In genomic region chr9:79977549-79977971, GRCm38 (mm10) we compare ENCODE assay signal across 8 mouse cellular contexts. TPM values are rescaled to one million over a fixed set of nuclear protein-coding genes. Genes with fewer than 3 reads are reported as not detected.
A peak's percentile ranks its signal among the peaks of the same experiment; 100 is the strongest.
DNase-seq lines count a peak whose midpoint lies in the region; ATAC-seq and TF ChIP-seq lines count a peak whose summit lies in the region.

No protein-coding gene starts in this region.

- no peak overlapping the region for H3K27ac ChIP-seq in thymus, adult 2 months (ENCODE audit: control insufficient read depth, insufficient read depth, low read length)
- peak overlapping the region; percentile 97 for H3K27ac ChIP-seq in gastrocnemius, adult 2 months
- peak overlapping the region; percentile 20; the same call in 1 of the 2 replicates for H3K27ac ChIP-seq in hindbrain, embryonic 13.5 days

- no peaks in the 10 kb centered on the region for H3K9me3 ChIP-seq in hindbrain, embryonic 13.5 days
- no peaks in the 10 kb centered on the region for H3K9me3 ChIP-seq in megakaryocyte, embryonic 14.5 days

- ATAC-seq in hindbrain, embryonic 13.5 days (ENCODE audit: low FRiP score): no peak
- no peak for ATAC-seq in monocyte, adult 5-6 weeks (replicated peaks; ENCODE audit: insufficient number of reproducible peaks, low FRiP score, low TSS enrichment, poor library complexity, severe bottlenecking)

- TF ChIP-seq POLR2A in thymus, adult 2 months (IDR thresholded peaks at IDR 0.05; ENCODE audit: control insufficient read depth, extremely low read depth, insufficient read depth, low read length, poor library complexity): no peak

- no peak overlapping the region for H3K4me3 ChIP-seq in thymus, adult 2 months (ENCODE audit: control insufficient read depth, insufficient read depth, low read length)
- peak overlapping the region; percentile 84 for H3K4me3 ChIP-seq in gastrocnemius, adult 2 months
- peak overlapping the region; percentile 19 for H3K4me3 ChIP-seq in hindbrain, embryonic 13.5 days
- peak overlapping the region; percentile 88 for H3K4me3 ChIP-seq in megakaryocyte, embryonic 14.5 days (replicated peaks)

- intact Hi-C loops in gastrocnemius, adult 2 months (cut with DNase I): loop anchor here (5.0 kb wide), 3 partner anchors 55 to 95 kb away; partner anchors contain the start of gene Senp6
- intact Hi-C loops in left cerebral cortex, postnatal 36 days (cut with DNase I): no loop called here

- no peak for TF ChIP-seq CTCF in thymus, adult 2 months (IDR thresholded peaks at IDR 0.05; ENCODE audit: borderline replicate concordance, control insufficient read depth, extremely low read depth, insufficient read depth, low read length, poor library complexity)
- TF ChIP-seq CTCF in gastrocnemius, adult 2 months (IDR thresholded peaks at IDR 0.05): no peak

- no peaks in the 10 kb centered on the region for H3K36me3 ChIP-seq in thymus, adult 2 months (ENCODE audit: control insufficient read depth, insufficient read depth, low read length)
- H3K36me3 ChIP-seq in hindbrain, embryonic 13.5 days: no peaks in the 10 kb centered on the region
- no peaks in the 10 kb centered on the region for H3K36me3 ChIP-seq in megakaryocyte, embryonic 14.5 days (replicated peaks; ENCODE audit: low read length)

- 7% methylated on average over 13 of the region's 13 CpGs for WGBS in thymus, adult 2 months
- 25% methylated on average over 13 of the region's 13 CpGs for WGBS in hindbrain, embryonic 13.5 days

- H3K27me3 ChIP-seq in thymus, adult 2 months (ENCODE audit: control insufficient read depth, insufficient read depth, low read length): no peaks in the 10 kb centered on the region
- H3K27me3 ChIP-seq in hindbrain, embryonic 13.5 days: no peaks in the 10 kb centered on the region
- H3K27me3 ChIP-seq in megakaryocyte, embryonic 14.5 days (replicated peaks): peaks cover 5% of the 10 kb centered on the region

- H3K4me2 ChIP-seq in hindbrain, embryonic 13.5 days: peak overlapping the region; percentile 42

- DNase-seq in thymus, adult 2 months: peak; percentile 8
- no peak for DNase-seq in thymus, adult 18-20 months
- DNase-seq in gastrocnemius, adult 2 months: peak; percentile 87
- peak; percentile 35 to 54 for DNase-seq in left cerebral cortex, postnatal 36 days (ENCODE audit: low spot score in 2 of 2)
- peak; percentile 14 for DNase-seq in right cerebral cortex, postnatal 14 days

- H3K4me1 ChIP-seq in thymus, adult 2 months (replicated peaks; ENCODE audit: control insufficient read depth, insufficient read depth, low read length): no peaks in the 10 kb centered on the region
- H3K4me1 ChIP-seq in hindbrain, embryonic 13.5 days (replicated peaks): peaks cover 7% of the 10 kb centered on the region
- peaks cover 15% of the 10 kb centered on the region for H3K4me1 ChIP-seq in megakaryocyte, embryonic 14.5 days

- H3K9ac ChIP-seq in hindbrain, embryonic 13.5 days: no peak overlapping the region; the same call in 1 of the 2 replicates

RNA-seq across cellular contexts. Expression of gene Filip1, which starts 35.1 kb away (rescaled TPM):
- polyA plus RNA-seq in thymus, adult 2 months (2012; rRNA removed): 0.51 and 0.90 TPM in 2 replicates
- total RNA-seq in gastrocnemius, adult 2 months (2021): 100 to 1,000 TPM in 1 of 2 experiments, 10 to 100 TPM in 1; 93.6 to 119 TPM
- polyA plus RNA-seq in hindbrain, embryonic 13.5 days (2015; fragmentation: Nextera tagmentation; extraction: Ambion mirVana): 2.6 and 3.4 TPM in 2 replicates
- 10 to 100 TPM; 14.9 to 20.7 TPM for total RNA-seq in left cerebral cortex, postnatal 36 days (2021)
- polyA plus RNA-seq in megakaryocyte, embryonic 14.5 days (2012; ENCODE audit: insufficient read depth, low replicate concordance): not detected in 2 replicates
- 1.9 TPM in 1 of 3 replicates, not detected in the others for total RNA-seq in monocyte, adult 5-6 weeks (2017)

Comparison
In these comparisons a context has a peak if more than half of its experiments do, and no peak if none do; other contexts are left out.
1. DNase-seq: peak in thymus, adult 2 months (single experiment), gastrocnemius, adult 2 months (single experiment), left cerebral cortex, postnatal 36 days (2 of 2) and right cerebral cortex, postnatal 14 days (single experiment); none in thymus, adult 18-20 months (0 of 2).